In genomic region chr7:82371411-82371810, GRCm38 (mm10) we compare ENCODE assay signal across 9 mouse cellular contexts. TPM values are rescaled to one million over a fixed set of nuclear protein-coding genes. Genes with fewer than 3 reads are reported as not detected.
DNase-seq lines count a peak whose midpoint lies in the region; ATAC-seq and TF ChIP-seq lines count a peak whose summit lies in the region.
"Had no signal": no experiment of that assay in that cellular context is flagged by ENCODE, and none has a peak within 500 bp of the region (broad histone marks: within the 10 kb centered on the region; RNA-seq: fewer than 3 reads in every experiment).

No protein-coding gene starts in this region.

- no peaks in the 10 kb centered on the region for H3K4me1 ChIP-seq in lung, postnatal 0 days (ENCODE audit: insufficient read depth, low read depth, low read length)
- H3K4me1 ChIP-seq in midbrain, embryonic 15.5 days: no peaks in the 10 kb centered on the region

- no peak overlapping the region for H3K4me2 ChIP-seq in lung, postnatal 0 days (replicated peaks; ENCODE audit: low read depth, low read length)
- H3K4me2 ChIP-seq in midbrain, embryonic 15.5 days: no peak overlapping the region

- intact Hi-C loops in left cerebral cortex, adult 2 months (cut with DNase I): no loop called here
- intact Hi-C loops in gastrocnemius, postnatal 36 days (cut with DNase I): no loop called here

- WGBS in lung, postnatal 0 days: 47% methylated on average over 3 of the region's 3 CpGs
- 76% methylated on average over 3 of the region's 3 CpGs for WGBS in midbrain, embryonic 15.5 days

- peak; percentile 5 to 7 for DNase-seq in left cerebral cortex, adult 18-20 months (ENCODE audit: low spot score in 2 of 2)
- DNase-seq in left cerebral cortex, adult 2 months (ENCODE audit: extremely low spot score in 1 of 2, low spot score in 2 of 2): no peak
- DNase-seq in adrenal gland, postnatal 14 days: peak; percentile 59
- DNase-seq in gastrocnemius, postnatal 36 days: peak; percentile 75 to 82
- peak; percentile 31 for DNase-seq in lung, postnatal 0 days (ENCODE audit: low spot score)
- DNase-seq in thymus, postnatal 14 days: no peak
- DNase-seq in thymus, postnatal 36 days: no peak

- no peaks in the 10 kb centered on the region for H3K36me3 ChIP-seq in lung, postnatal 0 days (ENCODE audit: insufficient read depth, low read length)
- no peaks in the 10 kb centered on the region for H3K36me3 ChIP-seq in midbrain, embryonic 15.5 days (replicated peaks)

- ATAC-seq in lung, postnatal 0 days: peak; percentile 66
- ATAC-seq in midbrain, embryonic 15.5 days (replicated peaks): no peak

- H3K27me3 ChIP-seq in lung, postnatal 0 days (replicated peaks; ENCODE audit: insufficient read depth, low read length): no peaks in the 10 kb centered on the region
- H3K27me3 ChIP-seq in midbrain, embryonic 15.5 days (replicated peaks): no peaks in the 10 kb centered on the region

- H3K9me3 ChIP-seq in lung, postnatal 0 days (ENCODE audit: low read length): no peaks in the 10 kb centered on the region
- H3K9me3 ChIP-seq in midbrain, embryonic 15.5 days: no peaks in the 10 kb centered on the region

- TF ChIP-seq CTCF in left cerebral cortex, adult 2 months (IDR thresholded peaks at IDR 0.05): no peak
- TF ChIP-seq CTCF in lung, postnatal 0 days (IDR thresholded peaks at IDR 0.05): no peak

- TF ChIP-seq EP300 in lung, postnatal 0 days (IDR thresholded peaks at IDR 0.05): no peak

- H3K4me3 ChIP-seq in left cerebral cortex, adult 2 months: no peak overlapping the region
- H3K4me3 ChIP-seq in lung, postnatal 0 days (ENCODE audit: low read depth, low read length): no peak overlapping the region
- no peak overlapping the region for H3K4me3 ChIP-seq in midbrain, embryonic 15.5 days

- H3K9ac ChIP-seq in lung, postnatal 0 days (replicated peaks; ENCODE audit: low read depth): no peak overlapping the region
- H3K9ac ChIP-seq in midbrain, embryonic 15.5 days: no peak overlapping the region

- H3K27ac ChIP-seq in left cerebral cortex, adult 2 months: no peak overlapping the region
- H3K27ac ChIP-seq in lung, postnatal 0 days (ENCODE audit: low read length): no peak overlapping the region
- H3K27ac ChIP-seq in midbrain, embryonic 15.5 days: no peak overlapping the region
- H3K27ac ChIP-seq: macrophage had no signal

RNA-seq across cellular contexts. Expression of gene Adamtsl3, which starts 35.9 kb away (rescaled TPM):
- total RNA-seq in left cerebral cortex, adult 18-20 months (2021): 1 to 10 TPM; 1.9 to 2.0 TPM
- 1 to 10 TPM in 1 of 2 experiments, under 1 TPM in 1; 0.97 to 2.0 TPM for total RNA-seq in left cerebral cortex, adult 2 months (2021)
- total RNA-seq in adrenal gland, postnatal 14 days (2021): 3.8 and 9.1 TPM in 2 replicates
- total RNA-seq in gastrocnemius, postnatal 36 days (2021): 1 to 10 TPM; 2.3 to 4.5 TPM
- polyA plus RNA-seq in lung, postnatal 0 days (2015; fragmentation: Nextera tagmentation; extraction: Ambion mirVana): 2.4 and 2.5 TPM in 2 replicates
- 0.55 and 1.1 TPM in 2 replicates for polyA plus RNA-seq in midbrain, embryonic 15.5 days (2015; fragmentation: Nextera tagmentation; extraction: Ambion mirVana)
- polyA plus RNA-seq: macrophage had no signal

Comparison
In these comparisons a context has a peak if more than half of its experiments do, and no peak if none do; other contexts are left out.
1. DNase-seq: peak in left cerebral cortex, adult 18-20 months (2 of 2), adrenal gland, postnatal 14 days (single experiment), gastrocnemius, postnatal 36 days (2 of 2) and lung, postnatal 0 days (single experiment); none in left cerebral cortex, adult 2 months (0 of 2), thymus, postnatal 14 days (single experiment) and thymus, postnatal 36 days (0 of 2).